Mouse (Mus musculus) retina, adult 2 months (tissue): ENCODE measurements at regions not wholly inside any gene's neighbourhood (a gene's known extent, or its start where the extent isn't known, plus 50 kb on each side); places are given as distances from the start of the nearest gene placed in this dataset.
"Not testable (repeated sequence)": the region's sequence is repeated elsewhere in the genome, so short reads cannot be mapped to it uniquely, and the experiment has no call there.

ENCODE experiments used
- DNase-seq: peaks from one replicate; pipeline ENCODE4 v3.0.0-alpha.2; 2012; ENCODE audit warnings: low read depth, low spot score

DNA sequence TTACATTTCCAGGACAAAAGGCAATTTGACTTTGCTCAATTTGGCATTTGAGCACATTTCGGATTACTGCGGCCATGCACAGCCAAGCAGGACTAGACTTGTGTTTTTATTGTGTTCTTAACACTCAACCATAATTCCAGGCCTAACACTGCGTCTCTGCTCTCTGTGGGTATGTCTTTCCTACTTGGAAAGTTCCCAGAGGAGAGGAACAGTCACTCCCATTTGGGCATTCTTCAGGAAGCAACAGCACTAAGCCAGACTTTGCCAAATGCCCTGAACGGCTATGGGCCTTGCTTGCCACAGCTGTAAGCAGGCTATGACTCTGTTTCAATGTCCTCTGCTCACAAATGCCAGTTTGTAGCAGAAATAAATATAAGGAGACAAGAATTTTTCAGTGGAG, 56.5 kb upstream of the Pdk3 start:
- no peak for DNase-seq

DNA sequence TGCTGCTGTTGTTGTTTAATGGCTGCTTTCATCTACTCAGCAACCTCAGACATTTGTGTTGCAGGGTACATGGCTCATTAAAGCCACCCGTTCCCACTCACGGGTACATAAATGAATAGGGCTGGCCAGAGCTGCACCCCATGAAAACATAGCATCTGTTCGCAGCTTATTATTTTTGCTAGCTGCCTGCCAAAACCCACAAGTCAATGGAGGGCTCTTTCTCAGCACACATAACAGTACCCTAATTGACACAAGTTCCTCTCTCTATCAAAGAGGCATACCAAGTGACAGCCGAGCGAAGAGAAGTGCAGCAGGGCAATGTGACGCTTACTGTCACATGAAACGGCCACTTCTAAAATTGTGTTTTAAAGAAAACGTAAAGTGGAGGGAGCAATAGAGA, 57.0 kb upstream of the Pdk3 start:
- no peak for DNase-seq

DNA sequence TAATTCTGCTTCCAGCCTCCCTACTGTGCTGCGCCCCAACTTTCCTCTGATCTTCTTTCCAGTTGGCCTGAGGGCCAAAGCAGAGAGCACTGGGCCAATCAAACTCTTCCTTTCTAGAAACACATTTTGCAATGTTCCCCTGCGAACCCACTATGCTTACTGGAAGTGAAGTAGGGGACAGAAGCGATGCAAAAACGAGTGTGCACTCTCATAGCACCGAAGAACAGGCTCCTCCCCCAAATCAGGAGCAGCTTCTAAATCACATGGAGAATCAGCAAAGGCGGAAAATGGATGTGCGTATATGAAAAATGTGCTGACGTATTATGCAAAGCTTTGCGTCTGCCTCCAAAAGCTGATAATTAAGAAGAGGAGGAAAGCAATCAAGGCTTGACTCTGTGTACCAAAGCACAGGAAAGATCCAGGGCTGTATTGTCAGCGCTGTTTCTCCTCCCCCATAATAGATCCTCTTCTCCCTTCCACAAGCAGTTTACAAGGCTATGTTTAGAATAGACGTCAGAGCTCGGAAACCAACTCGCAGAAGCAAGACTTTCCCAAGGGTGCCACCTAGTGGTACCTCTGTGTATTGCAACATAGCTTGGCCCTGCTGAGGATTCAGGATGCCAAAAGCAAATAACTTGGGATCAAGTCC, 57.5 kb upstream of the Pdk3 start:
- peak; percentile 72 for DNase-seq

DNA sequence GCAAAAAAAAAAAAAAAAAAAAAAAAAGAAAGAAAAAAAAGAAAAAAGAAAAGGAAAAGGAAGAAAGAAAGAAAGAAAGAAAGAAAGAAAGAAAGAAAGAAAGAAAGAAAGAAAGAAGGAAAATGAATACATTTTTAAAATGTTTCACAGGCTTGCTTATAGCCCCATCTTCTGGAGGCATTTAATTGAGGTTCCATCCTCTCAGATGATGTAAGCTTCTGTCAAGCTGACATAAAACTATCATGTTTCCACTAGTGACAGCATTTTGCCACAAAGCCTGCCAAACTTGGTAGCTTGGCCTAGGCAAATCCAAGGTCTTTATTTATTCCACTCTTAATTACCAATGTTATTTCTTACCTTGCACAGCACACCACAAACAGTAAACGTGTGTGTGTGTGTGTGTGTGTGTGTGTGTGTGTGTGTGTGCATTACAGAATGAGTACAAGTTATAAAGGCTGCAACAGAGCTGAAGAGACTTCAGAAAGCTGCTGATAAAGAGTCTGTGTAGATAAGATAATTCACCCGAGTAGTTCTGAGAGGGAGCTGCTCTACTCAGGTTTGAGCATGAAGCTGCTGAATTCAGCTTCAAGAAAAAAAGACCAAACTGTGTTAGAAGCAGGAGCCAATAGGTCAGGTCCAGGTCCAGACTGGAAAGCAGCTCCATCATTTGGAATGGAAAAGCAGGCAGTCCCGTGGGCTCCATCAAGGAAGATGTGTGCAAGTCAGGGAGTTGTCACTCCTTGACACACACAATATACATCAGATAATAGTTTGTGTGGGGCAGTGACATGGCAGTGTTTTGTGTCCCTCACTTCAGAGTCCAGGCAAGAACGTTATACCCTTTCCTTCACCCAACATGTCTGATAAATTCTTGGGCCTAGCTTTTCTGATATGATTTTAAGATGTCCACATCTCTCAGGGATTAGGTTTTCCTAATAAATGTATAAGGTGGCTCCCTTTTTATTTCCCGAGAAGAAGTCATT, 65.1 kb upstream of the Pdk3 start:
- no peak for DNase-seq

DNA sequence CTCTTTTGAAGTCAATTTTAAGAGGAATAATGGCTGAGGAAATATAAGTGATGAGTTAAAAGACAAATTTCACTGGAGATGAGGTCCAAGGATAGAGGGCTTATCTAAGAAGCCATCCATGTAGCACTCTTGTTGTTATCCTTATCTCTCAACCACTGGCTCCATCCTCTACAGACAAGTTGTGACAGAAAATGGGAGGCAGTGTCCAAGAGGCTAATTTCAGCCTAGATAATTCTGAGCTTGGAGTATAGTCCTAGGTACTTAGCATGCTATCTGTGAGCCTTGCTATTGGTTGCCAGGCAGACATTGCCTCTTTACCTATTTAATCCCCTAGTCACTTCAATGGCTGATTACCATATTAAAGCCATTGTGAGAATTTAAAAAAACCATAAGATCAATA, 65.2 kb upstream of the AU015836 start:
- DNase-seq = no peak

DNA sequence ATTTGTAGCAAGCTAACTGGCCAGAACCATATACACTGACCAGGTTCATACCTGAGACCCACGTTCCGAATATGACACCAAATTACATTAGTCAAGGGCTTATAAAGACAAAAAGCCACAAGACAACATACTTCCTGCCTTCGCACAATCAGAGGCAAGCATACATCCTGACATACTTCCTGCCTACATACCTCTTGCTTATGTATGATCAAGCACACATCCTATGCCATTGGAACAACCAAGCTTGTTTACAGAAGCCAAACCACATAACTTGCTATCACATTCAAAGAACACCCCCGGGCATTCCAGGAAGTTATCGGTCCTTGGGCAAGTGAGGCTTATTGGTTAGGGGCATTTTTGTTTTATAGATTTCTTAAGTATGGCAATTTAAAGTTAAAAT, 62.9 kb upstream of the AU015836 start:
- DNase-seq = no peak

DNA sequence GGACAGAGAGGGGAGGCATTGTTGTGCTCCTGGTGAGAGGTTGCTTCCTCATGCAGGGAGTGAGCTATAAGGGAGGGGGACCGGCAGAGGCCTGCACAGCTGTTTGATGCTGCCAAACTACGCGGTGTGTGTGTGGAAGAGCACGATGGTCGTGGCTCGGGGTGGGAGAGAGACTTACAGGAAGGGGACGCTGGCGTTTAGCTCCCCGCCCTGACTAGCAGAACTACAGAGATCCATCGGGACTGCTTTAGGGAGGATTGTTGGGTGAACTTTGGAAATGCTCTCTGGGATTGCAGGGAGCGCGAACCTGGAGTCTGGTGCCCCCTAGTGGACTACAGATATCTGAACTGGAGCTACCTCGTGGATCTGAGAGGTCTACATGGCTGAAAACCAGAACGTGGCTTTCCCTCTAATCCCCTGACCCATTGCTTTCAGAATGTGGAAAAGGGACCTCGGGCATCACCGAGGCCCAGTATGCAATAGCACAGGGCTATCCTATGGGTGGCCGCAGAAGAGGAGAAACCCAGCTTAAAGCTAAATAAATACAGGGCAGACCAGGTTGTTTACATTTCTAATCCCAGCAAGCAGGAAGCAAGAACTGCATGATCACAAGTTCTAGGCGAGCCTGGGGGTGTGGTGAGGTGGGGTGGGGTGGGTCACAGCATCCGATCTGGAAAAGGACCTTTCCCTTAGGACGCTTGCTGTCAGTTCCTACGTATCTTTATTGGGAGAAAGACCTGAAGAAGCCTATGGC, 57.2 kb upstream of the AU015836 start:
- peak; percentile 22 for DNase-seq

DNA sequence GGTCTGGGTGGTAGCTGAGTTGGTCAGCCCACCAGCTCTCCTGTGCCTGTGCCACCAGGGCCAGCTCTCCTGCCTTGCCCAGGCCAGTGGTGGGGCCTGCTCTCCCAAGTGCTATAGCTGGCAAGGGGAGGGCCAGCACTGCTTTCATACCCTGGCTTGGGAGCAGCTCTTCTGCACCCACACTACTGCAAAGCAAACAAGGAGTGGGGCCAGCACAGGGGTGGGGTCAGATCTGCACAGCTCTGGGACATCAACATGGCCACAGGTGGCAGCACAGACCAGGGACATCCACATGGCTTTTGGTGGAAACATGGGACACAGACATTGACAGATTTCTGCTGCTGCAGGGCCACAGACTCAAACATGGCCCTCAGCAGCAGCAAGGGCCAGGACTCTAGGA, 52.9 kb upstream of the AU015836 start:
- no peak for DNase-seq

DNA sequence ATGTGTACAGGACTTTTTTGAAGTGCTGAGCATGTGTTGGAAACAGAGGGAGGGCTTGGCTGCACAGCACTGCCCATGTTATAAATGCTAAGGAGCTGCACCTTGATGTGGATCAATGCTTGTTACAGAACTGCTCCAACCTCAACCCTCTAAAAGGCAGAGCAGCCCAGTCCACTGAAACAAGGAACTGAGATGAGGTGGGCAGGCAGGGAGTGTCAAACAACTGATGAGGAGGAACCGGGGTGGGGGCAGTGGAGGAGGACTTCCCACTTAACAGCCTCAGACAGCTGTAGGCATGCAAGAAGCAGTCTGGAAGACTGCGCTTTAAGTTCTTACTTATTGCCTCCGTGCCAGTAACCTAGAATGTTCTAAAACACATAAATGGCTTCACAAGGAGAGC, 51.1 kb upstream of the AU015836 start:
- DNase-seq = not testable (repeated sequence)
